Mouse (Mus musculus): ENCODE results near the gene Alox8. TPM values are rescaled to one million over a fixed set of nuclear protein-coding genes. Genes with fewer than 3 reads are reported as not detected.

Gene Alox8
- polyA plus RNA-seq, 1 experiment, result not detected

- H3K4me1 ChIP-seq (ENCODE audit: control insufficient read depth, insufficient read depth, low read length), result no peaks in the 10 kb centered on the region; the same call in 1 of the 2 replicates
- H3K4me3 ChIP-seq (replicated peaks; ENCODE audit: extremely low read depth, low read depth, low read length), result no peak overlapping the region
- TF ChIP-seq POLR2A (IDR thresholded peaks at IDR 0.05; ENCODE audit: borderline replicate concordance, extremely low read depth, low read depth, low read length) (no peak), CTCF (IDR thresholded peaks at IDR 0.05; ENCODE audit: insufficient read depth, low read length) (peak; percentile 43)
- 2% methylated on average over 1 of the region's 1 CpGs for WGBS
- peak; percentile 12 for DNase-seq
Observed at GRCm38 (mm10) chr11:69192840-69193239, 4.8 kb downstream of the Alox8 start.

- no peak for DNase-seq
- no peak overlapping the region for H3K4me3 ChIP-seq (replicated peaks; ENCODE audit: extremely low read depth, low read depth, low read length)
- H3K4me1 ChIP-seq (ENCODE audit: control insufficient read depth, insufficient read depth, low read length), result no peaks in the 10 kb centered on the region
- WGBS, result 86% methylated on average over 6 of the region's 6 CpGs
- TF ChIP-seq CTCF (IDR thresholded peaks at IDR 0.05; ENCODE audit: insufficient read depth, low read length) (no peak), POLR2A (IDR thresholded peaks at IDR 0.05; ENCODE audit: borderline replicate concordance, extremely low read depth, low read depth, low read length) (no peak)
Observed at GRCm38 (mm10) chr11:69185936-69186335, 11.7 kb downstream of the Alox8 start.

- Histone ChIP-seq H3K4me1 (ENCODE audit: control insufficient read depth, insufficient read depth, low read length) (no peaks in the 10 kb centered on the region), H3K4me3 (replicated peaks; ENCODE audit: extremely low read depth, low read depth, low read length) (no peak overlapping the region)
- no peak for DNase-seq
- WGBS, result 86% methylated on average over 5 of the region's 5 CpGs
- TF ChIP-seq CTCF (IDR thresholded peaks at IDR 0.05; ENCODE audit: insufficient read depth, low read length) (no peak), POLR2A (IDR thresholded peaks at IDR 0.05; ENCODE audit: borderline replicate concordance, extremely low read depth, low read depth, low read length) (no peak)
Observed at GRCm38 (mm10) chr11:69185031-69185430, 12.6 kb downstream of the Alox8 start.

GRCm38 (mm10) chr11:69180120-69180519 is 17.5 kb downstream of the Alox8 start:
- 73% methylated on average over 4 of the region's 4 CpGs for WGBS
- TF ChIP-seq POLR2A (IDR thresholded peaks at IDR 0.05; ENCODE audit: borderline replicate concordance, extremely low read depth, low read depth, low read length) (no peak), CTCF (IDR thresholded peaks at IDR 0.05; ENCODE audit: insufficient read depth, low read length) (no peak)
- DNase-seq, result no peak

GRCm38 (mm10) chr11:69179512-69179911 is 18.1 kb downstream of the Alox8 start:
- no peak for TF ChIP-seq CTCF (IDR thresholded peaks at IDR 0.05; ENCODE audit: insufficient read depth, low read length)
- TF ChIP-seq POLR2A (IDR thresholded peaks at IDR 0.05; ENCODE audit: borderline replicate concordance, extremely low read depth, low read depth, low read length), result no peak
- WGBS, result 41% methylated on average over 3 of the region's 3 CpGs
- no peaks in the 10 kb centered on the region for H3K4me1 ChIP-seq (ENCODE audit: control insufficient read depth, insufficient read depth, low read length)
- no peak for DNase-seq
- H3K4me3 ChIP-seq (replicated peaks; ENCODE audit: extremely low read depth, low read depth, low read length), result no peak overlapping the region

More at GRCm38 (mm10) chr11:69180120-69180519, 17.5 kb downstream of the Alox8 start:
- no peak overlapping the region for H3K4me3 ChIP-seq (replicated peaks; ENCODE audit: extremely low read depth, low read depth, low read length)
- H3K4me1 ChIP-seq (ENCODE audit: control insufficient read depth, insufficient read depth, low read length), result no peaks in the 10 kb centered on the region

- 80% methylated on average over 3 of the region's 3 CpGs for WGBS
- no peak for DNase-seq
- no peak overlapping the region for H3K4me3 ChIP-seq (replicated peaks; ENCODE audit: extremely low read depth, low read depth, low read length)
- TF ChIP-seq POLR2A (IDR thresholded peaks at IDR 0.05; ENCODE audit: borderline replicate concordance, extremely low read depth, low read depth, low read length) (no peak), CTCF (IDR thresholded peaks at IDR 0.05; ENCODE audit: insufficient read depth, low read length) (no peak)
- no peaks in the 10 kb centered on the region for H3K4me1 ChIP-seq (ENCODE audit: control insufficient read depth, insufficient read depth, low read length)
Observed at GRCm38 (mm10) chr11:69178525-69178924, 19.1 kb downstream of the Alox8 start.

- WGBS, result 73% methylated on average over 7 of the region's 7 CpGs
- no peak for DNase-seq
- Histone ChIP-seq H3K4me1 (ENCODE audit: control insufficient read depth, insufficient read depth, low read length) (no peaks in the 10 kb centered on the region), H3K4me3 (replicated peaks; ENCODE audit: extremely low read depth, low read depth, low read length) (no peak overlapping the region)
- TF ChIP-seq POLR2A (IDR thresholded peaks at IDR 0.05; ENCODE audit: borderline replicate concordance, extremely low read depth, low read depth, low read length) (no peak), CTCF (IDR thresholded peaks at IDR 0.05; ENCODE audit: insufficient read depth, low read length) (no peak)
Observed at GRCm38 (mm10) chr11:69174722-69175121, 22.9 kb downstream of the Alox8 start.

- 73% methylated on average over 2 of the region's 2 CpGs for WGBS
- Histone ChIP-seq H3K4me3 (replicated peaks; ENCODE audit: extremely low read depth, low read depth, low read length) (no peak overlapping the region), H3K4me1 (ENCODE audit: control insufficient read depth, insufficient read depth, low read length) (no peaks in the 10 kb centered on the region)
- TF ChIP-seq POLR2A (IDR thresholded peaks at IDR 0.05; ENCODE audit: borderline replicate concordance, extremely low read depth, low read depth, low read length), result no peak
- TF ChIP-seq CTCF (IDR thresholded peaks at IDR 0.05; ENCODE audit: insufficient read depth, low read length), result no peak
- no peak for DNase-seq
Observed at GRCm38 (mm10) chr11:69172606-69173005, 25.0 kb downstream of the Alox8 start.

- DNase-seq, result peak; percentile 40
- TF ChIP-seq CTCF (IDR thresholded peaks at IDR 0.05; ENCODE audit: insufficient read depth, low read length) (peak; percentile 81), POLR2A (IDR thresholded peaks at IDR 0.05; ENCODE audit: borderline replicate concordance, extremely low read depth, low read depth, low read length) (no peak)
- Histone ChIP-seq H3K4me3 (replicated peaks; ENCODE audit: extremely low read depth, low read depth, low read length) (no peak overlapping the region), H3K4me1 (ENCODE audit: control insufficient read depth, insufficient read depth, low read length) (no peaks in the 10 kb centered on the region)
- WGBS, result 25% methylated on average over 7 of the region's 7 CpGs
Observed at GRCm38 (mm10) chr11:69171626-69172025, 26.0 kb downstream of the Alox8 start.

- TF ChIP-seq CTCF (IDR thresholded peaks at IDR 0.05; ENCODE audit: insufficient read depth, low read length) (no peak), POLR2A (IDR thresholded peaks at IDR 0.05; ENCODE audit: borderline replicate concordance, extremely low read depth, low read depth, low read length) (no peak)
- no peak overlapping the region for H3K4me3 ChIP-seq (replicated peaks; ENCODE audit: extremely low read depth, low read depth, low read length)
- WGBS, result 75% methylated on average over 12 of the region's 12 CpGs
- no peaks in the 10 kb centered on the region for H3K4me1 ChIP-seq (ENCODE audit: control insufficient read depth, insufficient read depth, low read length)
- no peak for DNase-seq
Observed at GRCm38 (mm10) chr11:69169313-69169712, 28.3 kb downstream of the Alox8 start.

Data from lung, adult 2 months (tissue).